Mouse (Mus musculus) hindbrain, embryonic 11.5 days (tissue): ENCODE measurements around the gene Crtc3. TPM values are rescaled to one million over a fixed set of nuclear protein-coding genes. Genes with fewer than 3 reads are reported as not detected.

Source experiments
- ATAC-seq: fragments of 200-750 bp; cut with Nextera tagmentation; 2 replicates; pipeline ENCODE4 v1.8.0; 2017; ENCODE audit warnings: mild to moderate bottlenecking, moderate TSS enrichment, moderate library complexity; ENCODE audit not compliant: low FRiP score
- DNase-seq: peaks from one replicate; pipeline ENCODE4 v3.0.0-alpha.2; 2015; ENCODE audit warnings: low spot score
- H3K27ac ChIP-seq: fragments of 300-500 bp; sonication (generic); 2 replicates; pipeline ENCODE4 v1.5.1; 2014; ENCODE audit warnings: mild to moderate bottlenecking, low read depth, low read length
- H3K27me3 ChIP-seq: fragments of 300-500 bp; sonication (generic); 2 replicates; pipeline ENCODE4 v1.6.1; 2014; ENCODE audit warnings: mild to moderate bottlenecking, low read length, moderate library complexity, mixed read lengths; ENCODE audit not compliant: control insufficient read depth, insufficient read depth
- H3K36me3 ChIP-seq: fragments of 300-500 bp; sonication (generic); 2 replicates; pipeline ENCODE4 v1.6.1; 2014; ENCODE audit warnings: mild to moderate bottlenecking, low read length, moderate library complexity, mixed read lengths; ENCODE audit not compliant: control insufficient read depth, insufficient read depth
- H3K4me1 ChIP-seq: fragments of 300-500 bp; sonication (generic); replicated peaks from 2 replicates; pipeline ENCODE4 v1.6.1; 2014; ENCODE audit warnings: low read length, mixed read lengths; ENCODE audit not compliant: control insufficient read depth, insufficient read depth
- H3K4me2 ChIP-seq: fragments of 300-500 bp; sonication (generic); replicated peaks from 2 replicates; pipeline ENCODE4 v1.6.1; 2014; ENCODE audit warnings: mild to moderate bottlenecking, low read depth, low read length
- H3K4me3 ChIP-seq: fragments of 300-500 bp; sonication (generic); 2 replicates; pipeline ENCODE4 v1.5.1; 2014; ENCODE audit warnings: low read depth, low read length
- H3K9ac ChIP-seq: fragments of 300-500 bp; sonication (generic); 2 replicates; pipeline ENCODE4 v1.6.1; 2014; ENCODE audit warnings: low read depth, low read length
- H3K9me3 ChIP-seq: fragments of 300-500 bp; sonication (generic); 2 replicates; pipeline ENCODE4 v1.6.1; 2016; ENCODE audit warnings: low read length; ENCODE audit not compliant: control insufficient read depth
- WGBS: fragments of 180-500 bp; shearing (Covaris S2); extraction: QIAGEN DNeasy Blood & Tissue Kit; methylation state at CpG from one replicate; pipeline ENCODE4 v1.1.7; 2014; 5-methylcytosine and 5-hydroxymethylcytosine counted together
- polyA plus RNA-seq: library from polyadenylated mRNA; unstranded; fragments of >200 nt; fragmentation: Nextera tagmentation; extraction: Ambion mirVana; gene quantifications from 2 replicates; pipeline ENCODE4 v1.2.1, GENCODE M21; 2014

Gene Crtc3
- polyA plus RNA-seq, 1 experiment from 2014 or later, result 11.1 TPM

- WGBS, result 75% methylated on average over 7 of the region's 7 CpGs
- H3K9ac ChIP-seq, result no peak overlapping the region
- ATAC-seq (no peak), DNase-seq (no peak)
- no peaks in the 10 kb centered on the region for H3K9me3 ChIP-seq
- no peak overlapping the region for H3K27ac ChIP-seq
- no peaks in the 10 kb centered on the region for H3K4me1 ChIP-seq
- no peaks in the 10 kb centered on the region for H3K27me3 ChIP-seq
- H3K4me2 ChIP-seq, result no peak overlapping the region
- no peaks in the 10 kb centered on the region for H3K36me3 ChIP-seq
- no peak overlapping the region for H3K4me3 ChIP-seq
These were observed 77.0 kb downstream of the Crtc3 start for GRCm38 (mm10) chr7:80611646-80612045.

- no peaks in the 10 kb centered on the region; the same call in 1 of the 2 replicates for H3K4me1 ChIP-seq
- 47% methylated on average over 2 of the region's 2 CpGs for WGBS
- H3K4me2 ChIP-seq, result no peak overlapping the region
- ATAC-seq (no peak), DNase-seq (no peak)
- H3K4me3 ChIP-seq, result no peak overlapping the region
- no peaks in the 10 kb centered on the region for H3K27me3 ChIP-seq
- no peak overlapping the region for H3K27ac ChIP-seq
- H3K9me3 ChIP-seq, result no peaks in the 10 kb centered on the region
- no peaks in the 10 kb centered on the region for H3K36me3 ChIP-seq
- H3K9ac ChIP-seq, result no peak overlapping the region
These were observed 81.2 kb downstream of the Crtc3 start for GRCm38 (mm10) chr7:80607503-80607902.

GRCm38 (mm10) chr7:80606435-80606834 is 82.2 kb downstream of the Crtc3 start:
- H3K27me3 ChIP-seq, result no peaks in the 10 kb centered on the region
- H3K36me3 ChIP-seq, result no peaks in the 10 kb centered on the region
- H3K27ac ChIP-seq, result no peak overlapping the region
- H3K9me3 ChIP-seq, result no peaks in the 10 kb centered on the region
- no peak overlapping the region for H3K9ac ChIP-seq
- H3K4me1 ChIP-seq, result no peaks in the 10 kb centered on the region; the same call in 1 of the 2 replicates
- no peak overlapping the region for H3K4me3 ChIP-seq
- no peak overlapping the region for H3K4me2 ChIP-seq
- WGBS, result 88% methylated on average over 4 of the region's 4 CpGs
- DNase-seq (no peak), ATAC-seq (no peak)

- no peak overlapping the region for H3K4me2 ChIP-seq
- H3K27me3 ChIP-seq, result no peaks in the 10 kb centered on the region
- DNase-seq (no peak), ATAC-seq (no peak)
- H3K9me3 ChIP-seq, result no peaks in the 10 kb centered on the region
- H3K27ac ChIP-seq, result no peak overlapping the region
- WGBS, result 12% methylated on average over 10 of the region's 10 CpGs
- no peak overlapping the region for H3K9ac ChIP-seq
- H3K4me1 ChIP-seq, result no peaks in the 10 kb centered on the region; the same call in 1 of the 2 replicates
- H3K36me3 ChIP-seq, result no peaks in the 10 kb centered on the region
- H3K4me3 ChIP-seq, result no peak overlapping the region
These were observed 83.1 kb downstream of the Crtc3 start for GRCm38 (mm10) chr7:80605557-80605930.

- no peak overlapping the region for H3K27ac ChIP-seq
- no peaks in the 10 kb centered on the region; the same call in 1 of the 2 replicates for H3K4me1 ChIP-seq
- H3K9ac ChIP-seq, result no peak overlapping the region
- no peaks in the 10 kb centered on the region for H3K36me3 ChIP-seq
- WGBS, result 43% methylated on average over 11 of the region's 11 CpGs
- no peak overlapping the region for H3K4me2 ChIP-seq
- DNase-seq (no peak), ATAC-seq (no peak)
- no peaks in the 10 kb centered on the region for H3K9me3 ChIP-seq
- no peaks in the 10 kb centered on the region for H3K27me3 ChIP-seq
- H3K4me3 ChIP-seq, result no peak overlapping the region
These were observed 83.6 kb downstream of the Crtc3 start for GRCm38 (mm10) chr7:80604908-80605556.

- no peaks in the 10 kb centered on the region for H3K27me3 ChIP-seq
- H3K4me2 ChIP-seq, result no peak overlapping the region
- DNase-seq (no peak), ATAC-seq (no peak)
- H3K27ac ChIP-seq, result no peak overlapping the region
- H3K9ac ChIP-seq, result no peak overlapping the region
- no peak overlapping the region for H3K4me3 ChIP-seq
- no peaks in the 10 kb centered on the region; the same call in 1 of the 2 replicates for H3K4me1 ChIP-seq
- H3K9me3 ChIP-seq, result no peaks in the 10 kb centered on the region
- H3K36me3 ChIP-seq, result no peaks in the 10 kb centered on the region
- WGBS, result 90% methylated on average over 1 of the region's 1 CpGs
These were observed 86.1 kb downstream of the Crtc3 start for GRCm38 (mm10) chr7:80602574-80602973.

GRCm38 (mm10) chr7:80598436-80598985 is 90.2 kb downstream of the Crtc3 start:
- ATAC-seq (no peak), DNase-seq (no peak)
- Histone ChIP-seq H3K4me3 (no peak overlapping the region), H3K27me3 (no peaks in the 10 kb centered on the region), H3K9me3 (no peaks in the 10 kb centered on the region), H3K27ac (no peak overlapping the region), H3K36me3 (no peaks in the 10 kb centered on the region), H3K4me1 (no peaks in the 10 kb centered on the region), H3K4me2 (no peak overlapping the region), H3K9ac (no peak overlapping the region)
- 91% methylated on average over 13 of the region's 13 CpGs for WGBS

- no peak overlapping the region for H3K4me2 ChIP-seq
- DNase-seq (no peak), ATAC-seq (no peak)
- no peak overlapping the region for H3K4me3 ChIP-seq
- no peaks in the 10 kb centered on the region for H3K27me3 ChIP-seq
- no peak overlapping the region for H3K27ac ChIP-seq
- WGBS, result 85% methylated on average over 5 of the region's 5 CpGs
- no peaks in the 10 kb centered on the region for H3K4me1 ChIP-seq
- H3K9me3 ChIP-seq, result no peaks in the 10 kb centered on the region
- no peaks in the 10 kb centered on the region for H3K36me3 ChIP-seq
- no peak overlapping the region for H3K9ac ChIP-seq
These were observed 90.8 kb downstream of the Crtc3 start for GRCm38 (mm10) chr7:80597900-80598299.

GRCm38 (mm10) chr7:80589054-80589746 is 99.5 kb downstream of the Crtc3 start:
- H3K4me3 ChIP-seq, result no peak overlapping the region
- 90% methylated on average over 16 of the region's 16 CpGs for WGBS
- H3K27me3 ChIP-seq, result no peaks in the 10 kb centered on the region
- H3K4me1 ChIP-seq, result peaks cover 7% of the 10 kb centered on the region
- H3K9me3 ChIP-seq, result no peaks in the 10 kb centered on the region
- H3K36me3 ChIP-seq, result no peaks in the 10 kb centered on the region
- H3K9ac ChIP-seq, result no peak overlapping the region
- no peak for DNase-seq
- H3K27ac ChIP-seq, result no peak overlapping the region
- H3K4me2 ChIP-seq, result no peak overlapping the region
- no peak for ATAC-seq
